Mouse (Mus musculus): ENCODE data around the gene Ext2. TPM values are rescaled to one million over a fixed set of nuclear protein-coding genes. Genes with fewer than 3 reads are reported as not detected.

Gene Ext2
- polyA plus RNA-seq, 1 experiment from 2014 or later = 68.3 TPM

DNA sequence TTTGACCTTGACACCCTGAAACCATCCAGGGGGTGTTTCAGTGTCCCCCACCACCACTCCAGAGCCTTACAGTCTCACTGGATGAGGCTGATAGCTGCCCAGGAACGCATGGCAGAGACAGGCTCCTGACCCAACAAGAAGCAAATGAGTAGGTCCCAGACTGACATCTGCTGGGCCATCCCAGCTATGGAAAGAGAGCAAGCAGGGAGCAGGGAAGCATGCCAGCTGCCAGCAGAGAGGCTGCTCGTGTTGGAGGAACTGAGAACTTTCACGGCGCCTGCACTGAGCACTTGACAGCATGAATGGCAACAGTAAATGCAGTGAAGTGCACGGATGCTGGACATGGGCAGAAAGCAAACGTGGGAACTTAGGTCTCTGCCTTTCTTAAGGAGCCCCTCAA is 17.7 kb upstream of the Ext2 start:
- no peak overlapping the region for H3K9ac ChIP-seq
- H3K36me3 ChIP-seq = peaks cover 83% of the 10 kb centered on the region
- no peak overlapping the region for H3K4me3 ChIP-seq
- ATAC-seq (ENCODE audit: extremely low read depth, insufficient number of reproducible peaks, low FRiP score, low TSS enrichment) = no peak
- WGBS = 66% methylated on average over 6 of the region's 6 CpGs
- H3K27ac ChIP-seq (replicated peaks) = no peak overlapping the region
- H3K9me3 ChIP-seq = no peaks in the 10 kb centered on the region
- peaks cover 7% of the 10 kb centered on the region for H3K4me1 ChIP-seq
- H3K27me3 ChIP-seq (replicated peaks) = no peaks in the 10 kb centered on the region
- H3K4me2 ChIP-seq = no peak overlapping the region

DNA sequence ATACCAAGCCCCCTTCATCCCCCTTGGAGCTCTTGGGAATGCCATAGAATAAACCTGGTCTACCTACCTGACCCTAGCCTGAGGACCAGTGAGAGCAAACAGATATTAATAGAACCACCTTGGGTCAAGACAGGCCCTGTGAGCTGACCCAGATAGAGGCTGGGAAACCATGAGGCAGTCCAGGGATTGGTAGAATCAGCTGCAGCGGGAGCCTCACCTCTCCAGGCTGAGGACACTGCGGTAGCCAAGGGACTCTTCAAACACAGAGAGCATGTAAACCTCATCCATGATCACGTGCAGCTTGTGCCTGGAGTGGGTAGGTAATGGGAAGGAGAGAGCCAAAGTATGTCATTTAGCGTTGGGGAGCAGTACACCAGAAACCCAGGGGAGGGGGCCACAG is 16.6 kb upstream of the Ext2 start:
- Histone ChIP-seq H3K27me3 (replicated peaks) (no peaks in the 10 kb centered on the region), H3K9ac (no peak overlapping the region), H3K4me1 (peaks cover 7% of the 10 kb centered on the region), H3K36me3 (peaks cover 81% of the 10 kb centered on the region), H3K27ac (replicated peaks) (no peak overlapping the region), H3K9me3 (no peaks in the 10 kb centered on the region), H3K4me2 (no peak overlapping the region), H3K4me3 (no peak overlapping the region)
- ATAC-seq (ENCODE audit: extremely low read depth, insufficient number of reproducible peaks, low FRiP score, low TSS enrichment) = no peak
- WGBS = 77% methylated on average over 4 of the region's 4 CpGs

DNA sequence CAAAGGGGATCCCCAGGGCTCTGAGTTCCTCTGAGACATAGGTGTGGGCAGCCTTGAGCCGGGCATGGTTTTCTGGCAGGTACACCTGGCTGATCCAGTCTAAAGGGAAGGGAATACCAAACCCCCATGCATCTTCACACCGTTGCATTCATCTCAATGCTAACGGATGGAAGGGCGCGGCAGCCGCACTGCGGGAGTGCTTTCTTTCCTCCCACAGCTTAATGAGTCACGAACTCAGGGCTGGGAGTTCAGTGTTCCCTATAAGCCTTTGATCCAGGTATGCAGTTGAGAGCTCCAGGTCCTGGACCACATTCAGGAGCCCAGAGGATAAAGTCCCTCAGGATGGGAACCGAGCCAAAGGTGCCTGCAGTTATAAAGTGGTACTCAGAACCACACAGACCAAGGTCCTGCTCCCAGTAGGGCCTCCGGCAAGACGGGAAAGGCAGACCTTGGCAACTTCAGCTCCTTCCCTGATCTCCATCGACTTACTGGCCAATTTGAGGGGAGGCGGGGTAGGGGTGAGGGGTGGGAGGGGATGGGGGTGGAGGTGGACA is 13.9 kb upstream of the Ext2 start:
- H3K9me3 ChIP-seq = no peaks in the 10 kb centered on the region
- peaks cover 60% of the 10 kb centered on the region for H3K36me3 ChIP-seq
- no peak overlapping the region for H3K9ac ChIP-seq
- no peak overlapping the region for H3K4me3 ChIP-seq
- WGBS = 66% methylated on average over 13 of the region's 13 CpGs
- H3K27ac ChIP-seq (replicated peaks) = no peak overlapping the region
- peaks cover 7% of the 10 kb centered on the region for H3K4me1 ChIP-seq
- H3K4me2 ChIP-seq = no peak overlapping the region
- no peak for ATAC-seq (ENCODE audit: extremely low read depth, insufficient number of reproducible peaks, low FRiP score, low TSS enrichment)
- no peaks in the 10 kb centered on the region for H3K27me3 ChIP-seq (replicated peaks)

DNA sequence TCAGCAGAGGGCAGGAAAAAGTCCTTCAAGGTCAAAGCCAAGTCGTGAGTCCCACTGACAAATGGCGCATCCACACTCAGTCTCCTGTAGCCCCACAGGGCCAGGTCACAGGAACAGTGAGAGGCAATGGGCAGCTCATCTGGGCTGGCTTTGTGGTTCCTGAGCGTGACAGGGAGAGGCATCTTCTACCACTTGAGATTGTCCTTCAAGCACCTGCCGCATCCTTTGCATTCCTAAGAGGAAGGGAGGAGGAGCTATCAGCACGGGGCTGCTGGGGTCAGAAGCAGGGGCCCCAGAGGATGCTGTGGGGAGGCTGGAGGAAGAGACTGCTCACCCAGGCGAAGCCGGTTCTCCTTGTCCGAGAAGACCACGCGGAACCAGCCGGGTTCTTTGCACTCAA is 13.2 kb upstream of the Ext2 start:
- 61% methylated on average over 11 of the region's 11 CpGs for WGBS
- no peaks in the 10 kb centered on the region for H3K27me3 ChIP-seq (replicated peaks)
- H3K36me3 ChIP-seq = peaks cover 53% of the 10 kb centered on the region
- no peak overlapping the region for H3K9ac ChIP-seq
- no peak overlapping the region for H3K4me3 ChIP-seq
- ATAC-seq (ENCODE audit: extremely low read depth, insufficient number of reproducible peaks, low FRiP score, low TSS enrichment) = no peak
- H3K9me3 ChIP-seq = no peaks in the 10 kb centered on the region
- H3K4me2 ChIP-seq = no peak overlapping the region
- no peak overlapping the region for H3K27ac ChIP-seq (replicated peaks)
- peaks cover 7% of the 10 kb centered on the region for H3K4me1 ChIP-seq

DNA sequence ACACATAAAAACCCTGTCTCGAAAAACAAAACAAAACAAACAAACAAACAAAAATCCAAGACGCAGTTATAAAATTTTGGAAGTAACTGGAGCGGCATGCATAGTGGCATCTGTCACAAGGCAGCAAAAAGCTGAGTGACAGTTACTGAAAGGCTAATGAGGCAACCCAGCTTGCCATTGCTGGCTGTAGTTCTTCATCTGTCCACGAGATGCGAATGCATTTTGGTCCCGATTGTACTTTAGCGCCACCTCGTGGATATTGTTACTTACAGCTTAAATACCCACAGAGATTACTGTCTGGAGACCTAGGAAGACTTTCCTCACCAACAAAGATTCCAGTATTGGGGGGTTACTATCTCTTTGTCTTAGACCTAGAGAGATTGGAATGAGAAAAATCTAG is 1.2 kb upstream of the Ext2 start:
- Histone ChIP-seq H3K4me1 (peaks cover 14% of the 10 kb centered on the region), H3K27me3 (replicated peaks) (no peaks in the 10 kb centered on the region), H3K4me2 (no peak overlapping the region), H3K4me3 (no peak overlapping the region), H3K9ac (no peak overlapping the region), H3K9me3 (no peaks in the 10 kb centered on the region), H3K36me3 (peaks cover 8% of the 10 kb centered on the region; the same call in 1 of the 2 replicates), H3K27ac (replicated peaks) (no peak overlapping the region)
- no peak for ATAC-seq (ENCODE audit: extremely low read depth, insufficient number of reproducible peaks, low FRiP score, low TSS enrichment)
- WGBS = 18% methylated on average over 8 of the region's 8 CpGs

DNA sequence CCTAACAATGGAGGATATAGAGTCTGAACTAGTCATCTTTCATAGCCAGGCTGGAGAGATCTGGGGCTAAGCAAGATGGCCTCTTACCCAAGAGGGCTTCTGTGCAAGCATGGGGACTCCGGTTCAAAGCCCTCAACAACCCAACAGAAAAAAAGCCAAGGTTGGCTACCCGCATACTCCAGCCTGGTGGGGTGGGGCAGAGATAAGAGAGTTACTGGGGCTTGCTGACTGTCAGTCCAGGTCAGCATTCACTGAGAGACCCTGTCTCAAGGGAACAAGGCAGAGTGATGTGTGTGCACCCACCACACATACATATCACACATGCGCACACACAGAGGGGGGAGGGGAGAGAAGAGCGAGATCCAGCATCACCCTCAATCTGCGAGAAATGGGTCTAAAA is 4.6 kb downstream of the Ext2 start:
- WGBS = 84% methylated on average over 5 of the region's 5 CpGs
- Histone ChIP-seq H3K9ac (no peak overlapping the region), H3K27me3 (replicated peaks) (no peaks in the 10 kb centered on the region), H3K36me3 (peaks cover 18% of the 10 kb centered on the region), H3K4me1 (peaks cover 14% of the 10 kb centered on the region), H3K9me3 (no peaks in the 10 kb centered on the region), H3K4me3 (no peak overlapping the region), H3K27ac (replicated peaks) (no peak overlapping the region), H3K4me2 (no peak overlapping the region)
- no peak for ATAC-seq (ENCODE audit: extremely low read depth, insufficient number of reproducible peaks, low FRiP score, low TSS enrichment)

DNA sequence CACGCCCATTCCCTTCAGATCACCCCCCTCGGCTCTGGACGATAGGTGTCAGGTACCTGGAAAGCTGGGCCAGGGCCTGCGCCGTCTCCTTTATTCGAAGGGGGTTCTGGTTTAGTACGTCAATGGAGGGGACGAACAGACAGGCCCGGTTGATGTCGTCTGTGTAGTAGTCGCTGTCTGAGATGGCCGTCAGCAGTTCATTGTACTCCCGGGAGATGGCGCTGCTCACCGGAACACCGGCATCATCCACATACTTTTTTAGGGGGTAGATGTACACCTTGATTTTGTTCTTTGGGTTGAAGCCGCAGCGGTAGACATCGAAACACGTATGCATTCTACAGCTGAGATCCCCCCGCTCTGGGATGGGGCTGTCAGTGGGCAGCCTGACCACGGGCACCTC is 9.0 kb downstream of the Ext2 start:
- Histone ChIP-seq H3K27me3 (replicated peaks) (no peaks in the 10 kb centered on the region), H3K4me3 (no peak overlapping the region), H3K27ac (replicated peaks) (no peak overlapping the region), H3K4me2 (no peak overlapping the region), H3K36me3 (peaks cover 49% of the 10 kb centered on the region), H3K9me3 (no peaks in the 10 kb centered on the region), H3K9ac (no peak overlapping the region), H3K4me1 (no peaks in the 10 kb centered on the region)
- 88% methylated on average over 22 of the region's 22 CpGs for WGBS
- ATAC-seq (ENCODE audit: extremely low read depth, insufficient number of reproducible peaks, low FRiP score, low TSS enrichment) = no peak

DNA sequence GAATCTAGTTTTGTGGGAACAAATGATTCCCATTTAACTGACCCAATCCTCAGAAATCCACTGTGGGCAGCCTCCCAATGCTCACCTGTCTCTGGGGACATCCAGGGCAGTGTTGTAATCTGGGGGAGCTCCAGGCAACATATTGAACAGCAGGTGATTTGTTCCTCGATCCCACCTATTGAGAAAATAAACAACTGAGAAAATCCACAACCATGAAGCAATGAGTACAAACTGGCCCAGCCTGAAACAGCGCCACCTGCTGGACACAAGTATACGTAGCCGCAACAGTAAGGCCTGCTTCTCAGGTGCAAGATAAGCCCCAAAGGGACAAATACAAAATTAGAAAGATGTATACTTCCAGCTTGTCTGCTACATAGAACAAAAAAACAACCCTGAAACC is 10.6 kb downstream of the Ext2 start:
- no peaks in the 10 kb centered on the region for H3K9me3 ChIP-seq
- 34% methylated on average over 4 of the region's 4 CpGs for WGBS
- peaks cover 64% of the 10 kb centered on the region for H3K36me3 ChIP-seq
- H3K4me1 ChIP-seq = no peaks in the 10 kb centered on the region
- no peak overlapping the region for H3K4me2 ChIP-seq
- no peak for ATAC-seq (ENCODE audit: extremely low read depth, insufficient number of reproducible peaks, low FRiP score, low TSS enrichment)
- no peaks in the 10 kb centered on the region for H3K27me3 ChIP-seq (replicated peaks)
- H3K27ac ChIP-seq (replicated peaks) = no peak overlapping the region
- H3K4me3 ChIP-seq = no peak overlapping the region
- H3K9ac ChIP-seq = no peak overlapping the region

DNA sequence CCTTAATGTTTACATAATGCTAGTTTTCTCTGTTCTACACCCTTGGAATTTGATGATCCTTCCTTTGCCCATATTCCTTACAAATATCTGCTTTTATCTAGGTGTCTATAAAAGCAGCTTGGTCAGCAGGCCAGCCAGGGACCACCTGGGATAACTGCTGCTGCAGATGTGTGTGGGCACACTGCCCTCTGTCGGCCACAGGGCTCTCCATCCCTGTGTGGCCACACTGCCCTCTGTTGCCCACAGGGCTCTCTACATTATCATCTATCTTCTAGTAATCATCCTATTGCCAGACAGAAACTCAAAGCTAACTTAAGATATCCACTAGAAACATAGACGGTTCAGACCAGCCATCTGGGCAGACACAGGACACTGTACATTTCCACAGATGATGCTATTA is 12.4 kb downstream of the Ext2 start:
- Histone ChIP-seq H3K9ac (no peak overlapping the region), H3K27ac (replicated peaks) (no peak overlapping the region), H3K27me3 (replicated peaks) (no peaks in the 10 kb centered on the region), H3K4me3 (no peak overlapping the region), H3K4me1 (peaks cover 5% of the 10 kb centered on the region), H3K4me2 (no peak overlapping the region), H3K36me3 (peaks cover 83% of the 10 kb centered on the region), H3K9me3 (no peaks in the 10 kb centered on the region)
- ATAC-seq (ENCODE audit: extremely low read depth, insufficient number of reproducible peaks, low FRiP score, low TSS enrichment) = no peak
- 6% methylated on average over 2 of the region's 2 CpGs for WGBS

DNA sequence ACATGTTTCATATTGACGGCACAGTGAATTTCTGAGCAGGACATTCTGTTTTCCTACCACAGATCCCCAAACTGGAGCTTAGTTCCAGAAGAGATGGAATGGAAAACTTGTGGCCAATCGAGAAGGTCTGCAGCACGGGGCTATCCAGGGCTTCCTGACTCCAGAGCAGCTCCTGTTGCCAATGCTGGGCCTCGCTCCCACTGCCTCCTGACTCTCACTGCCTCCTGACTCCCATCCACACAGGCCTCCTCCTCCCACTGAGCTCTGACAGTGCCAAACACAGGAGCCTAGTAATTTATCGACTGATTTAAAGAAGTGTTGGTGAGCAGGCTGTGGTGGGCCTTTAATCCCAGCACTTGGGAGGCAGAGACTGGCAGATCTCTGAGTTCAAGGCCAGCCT is 14.3 kb downstream of the Ext2 start:
- Histone ChIP-seq H3K4me3 (no peak overlapping the region), H3K4me2 (no peak overlapping the region), H3K9me3 (no peaks in the 10 kb centered on the region), H3K9ac (no peak overlapping the region), H3K4me1 (peaks cover 5% of the 10 kb centered on the region), H3K27me3 (replicated peaks) (no peaks in the 10 kb centered on the region), H3K36me3 (peaks cover 91% of the 10 kb centered on the region), H3K27ac (replicated peaks) (no peak overlapping the region)
- ATAC-seq (ENCODE audit: extremely low read depth, insufficient number of reproducible peaks, low FRiP score, low TSS enrichment) = no peak
- WGBS = 80% methylated on average over 5 of the region's 5 CpGs

DNA sequence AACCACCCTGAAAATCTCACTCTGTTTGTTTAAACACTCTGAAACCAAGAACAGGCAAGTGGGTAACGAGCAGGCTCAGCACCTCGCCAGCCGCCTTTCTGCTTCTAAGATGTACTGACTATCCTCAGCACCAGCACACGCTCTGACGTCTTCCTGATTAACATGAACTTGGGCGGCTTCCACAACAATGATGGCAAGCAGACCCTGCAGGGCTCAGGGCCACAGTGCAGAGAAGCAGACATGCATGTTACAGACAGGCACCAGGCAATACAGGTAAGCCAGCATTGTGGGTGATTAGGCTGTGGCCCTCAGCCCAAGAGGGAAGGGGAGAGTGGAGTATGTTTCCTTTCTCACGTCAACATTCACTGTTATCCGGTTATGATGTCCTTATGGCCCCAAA is 14.9 kb downstream of the Ext2 start:
- ATAC-seq (ENCODE audit: extremely low read depth, insufficient number of reproducible peaks, low FRiP score, low TSS enrichment) = no peak

DNA sequence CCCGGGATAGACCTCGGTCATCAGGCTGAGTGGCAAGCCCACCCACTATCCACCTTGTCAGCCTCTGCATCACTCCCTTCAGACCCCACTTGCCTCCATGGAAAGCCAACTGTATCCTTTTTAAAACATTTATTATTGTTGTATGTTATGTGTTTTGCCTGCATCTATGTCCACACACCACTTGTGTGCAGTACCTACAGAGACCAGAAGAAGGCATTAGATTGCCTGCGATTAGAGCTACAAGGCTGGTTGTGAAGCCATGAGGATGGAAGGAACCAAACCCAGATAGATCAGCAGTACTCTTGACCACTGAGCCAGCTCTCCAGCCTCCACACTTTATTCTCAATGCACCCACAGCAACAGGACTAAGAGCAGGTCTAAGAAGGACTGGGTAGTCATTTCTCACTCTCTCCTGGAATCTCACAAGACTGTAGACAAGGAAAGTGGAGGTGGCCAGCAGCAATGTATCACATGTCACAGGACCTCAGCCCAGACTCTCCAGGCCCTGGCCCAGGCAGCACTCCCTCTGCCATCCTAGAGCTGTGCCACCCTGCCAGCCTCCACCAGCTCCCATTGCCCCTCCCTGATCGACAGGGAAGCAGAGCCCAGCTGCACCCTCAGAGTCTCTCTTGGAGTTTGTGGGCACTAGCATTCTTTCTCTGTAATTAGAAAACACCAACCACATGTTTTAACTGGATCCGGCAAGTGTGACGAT is 15.7 kb downstream of the Ext2 start:
- Histone ChIP-seq H3K4me3 (no peak overlapping the region), H3K36me3 (peaks cover 91% of the 10 kb centered on the region), H3K9me3 (no peaks in the 10 kb centered on the region), H3K4me1 (peaks cover 5% of the 10 kb centered on the region), H3K27ac (replicated peaks) (no peak overlapping the region), H3K27me3 (replicated peaks) (no peaks in the 10 kb centered on the region), H3K4me2 (no peak overlapping the region), H3K9ac (no peak overlapping the region)
- no peak for ATAC-seq (ENCODE audit: extremely low read depth, insufficient number of reproducible peaks, low FRiP score, low TSS enrichment)
- 87% methylated on average over 6 of the region's 6 CpGs for WGBS

More for the DNA sequence above, 14.9 kb downstream of the Ext2 start:
- H3K9ac ChIP-seq = no peak overlapping the region
- 81% methylated on average over 8 of the region's 8 CpGs for WGBS
- peaks cover 5% of the 10 kb centered on the region for H3K4me1 ChIP-seq
- H3K4me3 ChIP-seq = no peak overlapping the region
- no peaks in the 10 kb centered on the region for H3K27me3 ChIP-seq (replicated peaks)
- no peak overlapping the region for H3K27ac ChIP-seq (replicated peaks)
- H3K4me2 ChIP-seq = no peak overlapping the region
- no peaks in the 10 kb centered on the region for H3K9me3 ChIP-seq
- H3K36me3 ChIP-seq = peaks cover 91% of the 10 kb centered on the region

All from heart, embryonic 13.5 days (tissue).